ENCODE assay signal across 11 mouse cellular contexts in genomic region chr12:83536039-83536438, GRCm38 (mm10). TPM values are rescaled to one million over a fixed set of nuclear protein-coding genes. Genes with fewer than 3 reads are reported as not detected.
A peak's percentile ranks its signal among the peaks of the same experiment; 100 is the strongest.
DNase-seq lines count a peak whose midpoint lies in the region; ATAC-seq and TF ChIP-seq lines count a peak whose summit lies in the region.
"Had no signal": no experiment of that assay in that cellular context is flagged by ENCODE, and none has a peak within 500 bp of the region (broad histone marks: within the 10 kb centered on the region; RNA-seq: fewer than 3 reads in every experiment).

No protein-coding gene starts in this region.

- H3K9me3 ChIP-seq in lung, embryonic 14.5 days (ENCODE audit: low read depth, low read length), result no peaks in the 10 kb centered on the region
- no peaks in the 10 kb centered on the region for H3K9me3 ChIP-seq in embryonic facial prominence, embryonic 14.5 days (ENCODE audit: control insufficient read depth, low read length)
- no peaks in the 10 kb centered on the region for H3K9me3 ChIP-seq in hindbrain, embryonic 12.5 days (replicated peaks)
- no peaks in the 10 kb centered on the region for H3K9me3 ChIP-seq in neural tube, embryonic 13.5 days
- H3K9me3 ChIP-seq in intestine, embryonic 16.5 days (ENCODE audit: control insufficient read depth, low read length), result no peaks in the 10 kb centered on the region
- H3K9me3 ChIP-seq: liver, embryonic 13.5 days had no signal

- ATAC-seq in lung, embryonic 14.5 days (ENCODE audit: insufficient read depth), result peak; percentile 28; the same call in 1 of the 2 replicates
- peak; percentile 12; the same call in 1 of the 2 replicates for ATAC-seq in embryonic facial prominence, embryonic 14.5 days (ENCODE audit: low read depth)
- 0 out of 2 replicates have a peak, but pooled peaks have one; percentile 40 for ATAC-seq in hindbrain, embryonic 12.5 days (ENCODE audit: low FRiP score)
- peak; percentile 68; the same call in 1 of the 2 replicates for ATAC-seq in neural tube, embryonic 13.5 days (ENCODE audit: low read depth)
- ATAC-seq in intestine, embryonic 16.5 days, result no peak

- DNase-seq in lung, embryonic 14.5 days, result peak; percentile 48
- no peak for DNase-seq in lung, adult 18-20 months
- peak; percentile 83 for DNase-seq in embryonic facial prominence, embryonic 14.5 days (ENCODE audit: low spot score)
- no peak for DNase-seq in layer of hippocampus, postnatal 14 days (ENCODE audit: low spot score in 2 of 2)
- DNase-seq: heart, adult 18-20 months; heart, postnatal 36 days; liver, embryonic 13.5 days; lung, postnatal 4 days had no signal

- TF ChIP-seq CTCF in lung, embryonic 14.5 days (IDR thresholded peaks at IDR 0.05; ENCODE audit: low read depth), result no peak

- no peaks in the 10 kb centered on the region for H3K4me1 ChIP-seq in lung, embryonic 14.5 days (ENCODE audit: insufficient read depth)
- H3K4me1 ChIP-seq in embryonic facial prominence, embryonic 14.5 days (ENCODE audit: control insufficient read depth, insufficient read depth, low read length), result peaks cover 9% of the 10 kb centered on the region; the same call in 1 of the 2 replicates
- H3K4me1 ChIP-seq in hindbrain, embryonic 12.5 days, result peaks cover 8% of the 10 kb centered on the region
- H3K4me1 ChIP-seq in neural tube, embryonic 13.5 days (replicated peaks), result peaks cover 11% of the 10 kb centered on the region
- H3K4me1 ChIP-seq in intestine, embryonic 16.5 days (ENCODE audit: control insufficient read depth, insufficient read depth, low read length), result 0 out of 2 replicates have a peak, but pooled peaks cover 4% of the 10 kb centered on the region
- H3K4me1 ChIP-seq: liver, embryonic 13.5 days had no signal

- H3K27ac ChIP-seq in lung, embryonic 14.5 days (ENCODE audit: low read depth), result no peak overlapping the region
- no peak overlapping the region for H3K27ac ChIP-seq in embryonic facial prominence, embryonic 14.5 days (replicated peaks; ENCODE audit: low read depth, low read length)
- H3K27ac ChIP-seq in hindbrain, embryonic 12.5 days, result no peak overlapping the region; the same call in 1 of the 2 replicates
- 0 out of 2 replicates have a peak overlapping the region, but pooled peaks have one; percentile 28 for H3K27ac ChIP-seq in neural tube, embryonic 13.5 days (replicated peaks)
- no peak overlapping the region for H3K27ac ChIP-seq in intestine, embryonic 16.5 days (ENCODE audit: low read length)
- H3K27ac ChIP-seq: liver, embryonic 13.5 days had no signal

- peaks cover 50% of the 10 kb centered on the region for H3K36me3 ChIP-seq in lung, embryonic 14.5 days (ENCODE audit: insufficient read depth)
- H3K36me3 ChIP-seq in embryonic facial prominence, embryonic 14.5 days (ENCODE audit: control insufficient read depth, insufficient read depth, low read length), result peaks cover 84% of the 10 kb centered on the region
- peaks cover 74% of the 10 kb centered on the region for H3K36me3 ChIP-seq in hindbrain, embryonic 12.5 days
- peaks cover 91% of the 10 kb centered on the region for H3K36me3 ChIP-seq in neural tube, embryonic 13.5 days
- no peaks in the 10 kb centered on the region for H3K36me3 ChIP-seq in intestine, embryonic 16.5 days (ENCODE audit: control insufficient read depth, insufficient read depth, low read length)

- H3K4me3 ChIP-seq in lung, embryonic 14.5 days (ENCODE audit: low read depth, low read length), result no peak overlapping the region
- no peak overlapping the region for H3K4me3 ChIP-seq in embryonic facial prominence, embryonic 14.5 days (ENCODE audit: low read depth, low read length)
- H3K4me3 ChIP-seq in hindbrain, embryonic 12.5 days, result no peak overlapping the region
- no peak overlapping the region for H3K4me3 ChIP-seq in neural tube, embryonic 13.5 days
- H3K4me3 ChIP-seq in intestine, embryonic 16.5 days (ENCODE audit: low read length), result no peak overlapping the region
- H3K4me3 ChIP-seq: liver, embryonic 13.5 days had no signal

- no peaks in the 10 kb centered on the region for H3K27me3 ChIP-seq in lung, embryonic 14.5 days (ENCODE audit: insufficient read depth, low read length)
- no peaks in the 10 kb centered on the region for H3K27me3 ChIP-seq in embryonic facial prominence, embryonic 14.5 days (replicated peaks; ENCODE audit: control insufficient read depth, insufficient read depth, low read length)
- H3K27me3 ChIP-seq in hindbrain, embryonic 12.5 days, result no peaks in the 10 kb centered on the region
- no peaks in the 10 kb centered on the region for H3K27me3 ChIP-seq in neural tube, embryonic 13.5 days
- no peaks in the 10 kb centered on the region for H3K27me3 ChIP-seq in intestine, embryonic 16.5 days (replicated peaks; ENCODE audit: control insufficient read depth, insufficient read depth, low read length)
- H3K27me3 ChIP-seq: liver, embryonic 13.5 days had no signal

- 48% methylated on average over 9 of the region's 9 CpGs for WGBS in lung, embryonic 14.5 days
- WGBS in embryonic facial prominence, embryonic 14.5 days, result 39% methylated on average over 9 of the region's 9 CpGs
- 55% methylated on average over 9 of the region's 9 CpGs for WGBS in hindbrain, embryonic 12.5 days
- WGBS in neural tube, embryonic 13.5 days, result 39% methylated on average over 9 of the region's 9 CpGs
- 59% methylated on average over 9 of the region's 9 CpGs for WGBS in intestine, embryonic 16.5 days

- no peak overlapping the region for H3K9ac ChIP-seq in lung, embryonic 14.5 days
- no peak overlapping the region for H3K9ac ChIP-seq in embryonic facial prominence, embryonic 14.5 days (ENCODE audit: low read depth, low read length)
- no peak overlapping the region for H3K9ac ChIP-seq in hindbrain, embryonic 12.5 days
- no peak overlapping the region for H3K9ac ChIP-seq in neural tube, embryonic 13.5 days
- no peak overlapping the region for H3K9ac ChIP-seq in intestine, embryonic 16.5 days (ENCODE audit: low read depth, low read length)
- H3K9ac ChIP-seq: liver, embryonic 13.5 days had no signal

- no peak overlapping the region for H3K4me2 ChIP-seq in lung, embryonic 14.5 days
- no peak overlapping the region for H3K4me2 ChIP-seq in embryonic facial prominence, embryonic 14.5 days (ENCODE audit: low read depth, low read length)
- H3K4me2 ChIP-seq in hindbrain, embryonic 12.5 days (replicated peaks), result no peak overlapping the region
- H3K4me2 ChIP-seq in neural tube, embryonic 13.5 days, result no peak overlapping the region
- H3K4me2 ChIP-seq in intestine, embryonic 16.5 days (ENCODE audit: low read depth, low read length), result no peak overlapping the region
- H3K4me2 ChIP-seq: liver, embryonic 13.5 days had no signal

RNA-seq across cellular contexts. Expression of gene Dcaf4, which starts 15.8 kb away (rescaled TPM):
- polyA plus RNA-seq in lung, embryonic 14.5 days (2014; fragmentation: Nextera tagmentation; extraction: Ambion mirVana), result 21.3 and 25.1 TPM in 2 replicates
- polyA plus RNA-seq in embryonic facial prominence, embryonic 14.5 days (2014; fragmentation: Nextera tagmentation; extraction: Ambion mirVana), result 32.8 and 34.7 TPM in 2 replicates
- polyA plus RNA-seq in hindbrain, embryonic 12.5 days (2016; fragmentation: Nextera tagmentation; extraction: Ambion mirVana), result 28.2 and 29.9 TPM in 2 replicates
- polyA plus RNA-seq in neural tube, embryonic 13.5 days (2015; fragmentation: Nextera tagmentation; extraction: Ambion mirVana), result 33.2 and 35.6 TPM in 2 replicates
- 10 to 100 TPM; 31.8 to 32.1 TPM for total RNA-seq in layer of hippocampus, postnatal 14 days (2021)
- 24.6 and 29.5 TPM in 2 replicates for polyA plus RNA-seq in intestine, embryonic 16.5 days (2015; fragmentation: Nextera tagmentation; extraction: Ambion mirVana)

RNA-seq across cellular contexts. Expression of gene Dpf3, which starts 48.5 kb away (rescaled TPM):
- polyA plus RNA-seq in lung, embryonic 14.5 days (2014; fragmentation: Nextera tagmentation; extraction: Ambion mirVana), result 3.1 and 3.9 TPM in 2 replicates
- polyA plus RNA-seq in embryonic facial prominence, embryonic 14.5 days (2014; fragmentation: Nextera tagmentation; extraction: Ambion mirVana), result 4.3 and 6.1 TPM in 2 replicates
- 18.0 and 21.6 TPM in 2 replicates for polyA plus RNA-seq in hindbrain, embryonic 12.5 days (2016; fragmentation: Nextera tagmentation; extraction: Ambion mirVana)
- polyA plus RNA-seq in neural tube, embryonic 13.5 days (2015; fragmentation: Nextera tagmentation; extraction: Ambion mirVana), result 20.8 and 21.7 TPM in 2 replicates
- 10 to 100 TPM; 26.4 to 27.8 TPM for total RNA-seq in layer of hippocampus, postnatal 14 days (2021)
- 7.4 and 8.0 TPM in 2 replicates for polyA plus RNA-seq in intestine, embryonic 16.5 days (2015; fragmentation: Nextera tagmentation; extraction: Ambion mirVana)

Comparison
In these comparisons a context has a peak if more than half of its experiments do, and no peak if none do; other contexts are left out.
1. DNase-seq: peak in lung, embryonic 14.5 days (single experiment) and embryonic facial prominence, embryonic 14.5 days (single experiment); none in lung, adult 18-20 months (0 of 2) and layer of hippocampus, postnatal 14 days (0 of 2).